Mouse (Mus musculus) heart, embryonic 16.5 days (tissue): ENCODE results near the gene Baiap3. TPM values are rescaled to one million over a fixed set of nuclear protein-coding genes. Genes with fewer than 3 reads are reported as not detected.

Experiments
- ATAC-seq: fragments of 200-750 bp; cut with Nextera tagmentation; replicated peaks from 2 replicates; pipeline ENCODE4 v1.8.0; 2017; ENCODE audit warnings: moderate number of reproducible peaks; ENCODE audit not compliant: insufficient read depth, low FRiP score; ENCODE audit errors: extremely low read depth
- H3K27ac ChIP-seq: fragments of 300-500 bp; sonication (generic); 2 replicates; pipeline ENCODE4 v1.5.1; 2014; ENCODE audit warnings: mild to moderate bottlenecking, low read length, control low read depth, moderate library complexity
- H3K27me3 ChIP-seq: fragments of 300-500 bp; sonication (generic); 2 replicates; pipeline ENCODE4 v1.6.1; 2014; ENCODE audit warnings: low read length, mixed read lengths; ENCODE audit not compliant: control insufficient read depth, insufficient read depth
- H3K36me3 ChIP-seq: fragments of 300-500 bp; sonication (generic); 2 replicates; pipeline ENCODE4 v1.6.1; 2014; ENCODE audit not compliant: control insufficient read depth, insufficient read depth
- H3K4me1 ChIP-seq: fragments of 300-500 bp; sonication (generic); 2 replicates; pipeline ENCODE4 v1.6.1; 2014; ENCODE audit warnings: low read length, mixed read lengths; ENCODE audit not compliant: control insufficient read depth, insufficient read depth
- H3K4me2 ChIP-seq: fragments of 300-500 bp; sonication (generic); 2 replicates; pipeline ENCODE4 v1.6.1; 2014; ENCODE audit warnings: low read depth, mild to moderate bottlenecking, control low read depth, low read length
- H3K4me3 ChIP-seq: fragments of 300-500 bp; sonication (generic); 2 replicates; pipeline ENCODE4 v1.5.1; 2014; ENCODE audit warnings: mild to moderate bottlenecking, control low read depth, low read length
- H3K9ac ChIP-seq: fragments of 300-500 bp; sonication (generic); 2 replicates; pipeline ENCODE4 v1.6.1; 2014; ENCODE audit warnings: low read length, control low read depth
- H3K9me3 ChIP-seq: fragments of 300-500 bp; sonication (generic); replicated peaks from 2 replicates; pipeline ENCODE4 v1.6.1; 2016; ENCODE audit warnings: low read length; ENCODE audit not compliant: control insufficient read depth
- WGBS: fragments of 180-500 bp; shearing (Covaris S2); extraction: QIAGEN DNeasy Blood & Tissue Kit; methylation state at CpG from one replicate; pipeline ENCODE4 v1.1.7; 2014; 5-methylcytosine and 5-hydroxymethylcytosine counted together
- polyA plus RNA-seq: library from polyadenylated mRNA; unstranded; fragments of >200 nt; fragmentation: Nextera tagmentation; extraction: Ambion mirVana; gene quantifications from 2 replicates; pipeline ENCODE4 v1.2.1, GENCODE M21; 2015

Baiap3 gene
- polyA plus RNA-seq, 1 experiment from 2014 or later = 2.5 TPM

DNA sequence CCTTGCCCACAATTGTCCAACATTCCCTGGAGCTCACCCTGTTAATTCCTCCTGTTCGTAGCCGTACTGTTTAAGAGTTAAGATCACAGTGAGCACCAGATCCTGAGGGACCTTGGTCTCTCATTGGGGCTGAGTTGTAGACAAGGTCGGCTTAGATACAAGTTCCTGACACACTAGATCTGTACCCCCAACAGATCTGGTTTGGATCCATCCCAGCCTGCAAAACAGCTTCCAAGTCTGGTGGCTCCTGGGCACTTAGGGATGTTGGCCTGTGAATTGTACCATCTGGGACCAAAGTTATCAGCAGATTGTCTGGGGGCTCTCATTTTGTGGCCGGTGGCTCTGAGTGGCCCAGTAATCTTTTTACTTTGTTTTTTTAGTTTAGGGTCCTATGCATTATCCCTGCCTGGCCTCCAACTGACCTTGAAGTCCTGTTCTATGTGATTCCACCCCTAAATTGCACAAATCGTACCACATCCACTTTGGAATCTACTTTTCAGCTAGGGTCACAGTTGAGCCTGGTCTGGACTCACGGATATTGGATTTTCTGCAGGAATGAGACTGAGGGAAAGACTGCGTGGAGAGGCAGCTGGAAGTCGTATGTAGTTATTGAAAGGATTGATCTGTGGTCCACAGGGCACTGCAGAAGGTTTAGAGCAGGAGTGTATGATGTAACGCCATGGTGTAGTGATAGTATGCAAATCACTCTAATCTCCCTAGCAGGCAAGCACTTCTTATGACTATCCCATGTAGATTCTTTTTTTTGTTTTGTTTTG is 18.6 kb upstream of the Baiap3 start, which contains the start of gene Ube2i:
Gene Ube2i, minus strand, starts transcription at position 52 of the 776 bp plus-strand sequence.
- no peaks in the 10 kb centered on the region for H3K36me3 ChIP-seq
- peak within 1 kb of the TSS; percentile 60 for H3K4me2 ChIP-seq
- peak within 1 kb of the TSS; percentile 93 for H3K4me3 ChIP-seq
- no peak for ATAC-seq
- peak within 1 kb of the TSS; percentile 99 for H3K9ac ChIP-seq
- H3K4me1 ChIP-seq = peaks cover 28% of the 10 kb centered on the region
- 79% methylated on average over 9 of the region's 9 CpGs for WGBS
- H3K9me3 ChIP-seq = no peaks in the 10 kb centered on the region
- peak within 1 kb of the TSS; percentile 94 for H3K27ac ChIP-seq
- H3K27me3 ChIP-seq = no peaks in the 10 kb centered on the region

DNA sequence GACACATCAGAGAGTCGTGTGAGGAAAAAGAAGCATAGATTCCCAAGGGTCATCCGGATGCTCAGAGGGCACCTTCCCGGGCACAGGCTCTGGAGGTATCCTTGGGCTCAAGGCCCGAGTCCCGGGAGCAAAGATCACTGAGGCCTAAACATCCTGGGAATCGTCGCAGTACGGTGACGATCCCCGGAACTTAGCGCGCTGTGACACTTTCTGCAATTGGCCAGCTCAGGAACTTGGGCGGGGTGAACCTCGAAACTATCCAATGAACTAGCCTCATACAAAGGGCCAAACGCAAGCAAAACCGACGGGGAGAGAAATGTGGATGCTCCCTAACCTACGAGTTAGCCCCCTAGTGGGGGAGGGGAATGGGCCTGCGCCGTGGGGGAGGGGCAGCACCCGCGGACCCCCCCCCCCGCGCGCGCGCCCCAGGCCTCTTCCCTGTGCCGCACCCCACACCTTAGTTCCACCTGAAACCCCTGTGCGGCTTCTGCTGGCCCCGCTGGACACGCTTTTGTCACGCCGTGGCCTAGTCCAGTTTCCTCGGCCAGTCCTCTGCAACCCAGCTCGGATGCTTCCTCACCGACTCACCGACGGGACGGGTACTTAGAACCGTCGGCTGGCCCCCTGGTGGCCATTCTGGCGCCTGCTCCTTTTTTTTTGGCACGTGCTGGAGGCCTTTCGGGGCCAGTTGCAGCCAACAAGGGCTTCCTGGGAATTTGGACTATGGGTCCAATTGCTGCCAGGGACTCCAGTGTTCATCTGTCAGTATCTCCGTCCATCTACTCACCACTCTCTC is 17.7 kb upstream of the Baiap3 start:
- H3K9me3 ChIP-seq = no peaks in the 10 kb centered on the region
- H3K27me3 ChIP-seq = no peaks in the 10 kb centered on the region
- H3K36me3 ChIP-seq = peaks cover under 1% of the 10 kb centered on the region
- peak overlapping the region; percentile 93 for H3K4me3 ChIP-seq
- H3K27ac ChIP-seq = peak overlapping the region; percentile 94
- peaks cover 29% of the 10 kb centered on the region for H3K4me1 ChIP-seq
- peak overlapping the region; percentile 60 for H3K4me2 ChIP-seq
- H3K9ac ChIP-seq = peak overlapping the region; percentile 99
- under 1% methylated on average over 38 of the region's 45 CpGs for WGBS
- ATAC-seq = peak; percentile 87

DNA sequence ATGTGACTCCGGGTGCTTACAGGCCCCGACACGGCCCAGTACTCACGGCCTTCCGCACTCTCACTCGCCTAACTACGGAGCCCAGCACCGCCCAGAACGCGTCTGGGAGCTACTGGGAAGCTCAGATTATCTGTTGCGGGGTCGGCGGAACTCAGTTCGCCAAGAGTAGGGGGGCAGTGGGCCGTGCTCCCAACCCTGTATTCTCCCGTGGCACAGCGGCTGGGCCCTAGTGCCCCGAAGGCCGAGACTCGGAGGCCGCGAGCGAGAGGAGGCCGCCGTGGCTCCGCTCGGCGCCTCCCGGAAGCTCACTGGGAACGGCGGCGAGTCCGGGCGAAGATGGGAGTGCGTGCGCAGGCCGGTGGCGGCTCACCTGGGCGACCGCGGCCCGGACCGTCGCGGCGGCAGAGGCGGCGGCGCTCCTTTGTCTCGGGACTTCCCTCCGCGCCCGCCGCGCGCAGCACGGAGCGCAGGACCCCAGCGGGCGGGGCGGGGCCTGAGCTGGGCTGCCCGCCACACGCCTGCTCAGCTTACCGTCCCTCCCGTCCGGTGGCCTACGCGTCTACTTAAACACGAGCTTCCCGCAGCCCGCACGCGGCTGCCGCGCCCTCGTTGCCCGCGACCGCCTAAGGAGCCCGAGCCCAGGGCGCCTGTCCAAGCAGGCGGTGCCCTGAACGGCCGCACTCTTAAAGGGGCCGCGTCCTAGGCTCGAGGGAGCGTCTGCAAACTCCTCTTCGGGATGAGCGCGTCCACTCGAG is 17.0 kb upstream of the Baiap3 start:
- peak overlapping the region; percentile 82 for H3K4me2 ChIP-seq
- peak; percentile 87 for ATAC-seq
- peak overlapping the region; percentile 94 for H3K27ac ChIP-seq
- no peaks in the 10 kb centered on the region for H3K9me3 ChIP-seq
- peak overlapping the region; percentile 93 for H3K4me3 ChIP-seq
- H3K9ac ChIP-seq = peak overlapping the region; percentile 99
- under 1% methylated on average over 80 of the region's 92 CpGs for WGBS
- peaks cover 29% of the 10 kb centered on the region for H3K4me1 ChIP-seq
- peaks cover 9% of the 10 kb centered on the region for H3K36me3 ChIP-seq
- no peaks in the 10 kb centered on the region for H3K27me3 ChIP-seq

DNA sequence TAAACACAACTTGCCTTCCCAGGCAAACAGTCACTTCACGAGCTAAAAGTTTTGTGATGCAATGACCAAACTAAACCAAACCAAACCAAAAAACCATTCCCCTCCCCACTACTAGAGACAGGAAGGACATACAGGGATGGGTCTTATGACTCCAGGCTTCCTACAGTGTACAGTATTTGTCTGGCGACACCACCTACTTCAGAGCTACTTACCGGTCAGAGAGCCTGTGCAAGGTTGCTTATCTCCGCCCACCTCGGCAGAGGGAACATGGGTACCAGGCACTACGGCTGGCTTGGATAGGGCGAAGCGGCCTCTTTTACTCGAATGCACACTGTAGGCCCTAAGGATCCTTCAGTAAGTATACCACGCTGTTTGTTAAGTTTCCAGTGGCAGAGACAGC is 16.2 kb upstream of the Baiap3 start:
- H3K4me2 ChIP-seq = peak overlapping the region; percentile 82
- no peaks in the 10 kb centered on the region for H3K9me3 ChIP-seq
- ATAC-seq = no peak
- peaks cover 29% of the 10 kb centered on the region for H3K4me1 ChIP-seq
- H3K27ac ChIP-seq = peak overlapping the region; percentile 94
- 0% methylated on average over 10 of the region's 10 CpGs for WGBS
- peaks cover 17% of the 10 kb centered on the region for H3K36me3 ChIP-seq
- peak overlapping the region; percentile 93 for H3K4me3 ChIP-seq
- peak overlapping the region; percentile 99 for H3K9ac ChIP-seq
- H3K27me3 ChIP-seq = no peaks in the 10 kb centered on the region

DNA sequence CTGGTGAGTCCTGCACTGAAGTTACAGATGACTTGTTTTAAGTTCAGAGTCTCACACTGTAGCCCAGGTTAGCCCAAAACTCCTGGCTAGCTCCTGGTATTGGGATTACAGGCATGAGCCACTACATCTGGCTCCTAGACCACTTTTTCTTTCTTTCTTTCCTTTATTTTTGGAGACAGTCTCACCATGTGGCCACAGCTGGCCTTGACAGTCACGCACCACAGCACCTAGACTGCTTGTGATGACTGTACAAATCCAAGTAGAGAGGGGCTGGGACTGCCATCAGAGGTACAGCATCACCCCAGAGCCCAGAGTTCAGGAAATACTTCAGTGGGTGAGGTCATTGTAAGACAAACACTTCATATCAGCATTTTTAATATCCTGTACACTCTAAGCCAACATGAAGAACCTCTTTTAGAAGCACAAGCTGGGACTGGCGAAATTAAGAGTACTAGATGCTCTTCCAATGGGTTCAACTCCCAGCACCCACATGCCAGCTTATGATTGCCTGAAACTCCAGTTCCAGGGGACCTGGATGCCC is 14.7 kb upstream of the Baiap3 start:
- no peak for ATAC-seq
- no peak overlapping the region for H3K27ac ChIP-seq
- H3K9ac ChIP-seq = no peak overlapping the region

DNA sequence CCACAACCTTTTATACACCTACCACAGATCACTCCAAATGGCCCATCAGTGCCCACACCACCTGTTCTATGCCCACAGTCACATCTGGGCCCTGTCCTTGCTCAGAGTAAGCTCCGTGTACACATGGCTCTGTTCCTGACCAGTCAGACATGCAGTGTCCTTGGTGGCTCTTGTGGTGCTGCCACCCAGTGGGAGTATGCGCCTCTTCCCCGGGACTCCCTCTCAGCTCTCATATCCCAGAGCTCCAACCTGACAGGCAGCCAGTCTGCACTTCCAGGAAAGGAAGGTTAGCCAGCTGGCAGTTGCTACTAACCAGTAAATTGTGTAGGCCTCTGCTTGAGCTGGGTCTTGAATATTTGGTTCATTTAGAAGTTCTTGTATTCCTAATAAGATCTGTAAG is 8.3 kb upstream of the Baiap3 start:
- H3K27me3 ChIP-seq = no peaks in the 10 kb centered on the region
- no peak; the same call in 1 of the 2 replicates for ATAC-seq
- peaks cover 69% of the 10 kb centered on the region for H3K36me3 ChIP-seq
- H3K27ac ChIP-seq = no peak overlapping the region
- H3K4me1 ChIP-seq = no peaks in the 10 kb centered on the region
- H3K9ac ChIP-seq = no peak overlapping the region
- no peak overlapping the region for H3K4me3 ChIP-seq
- 57% methylated on average over 3 of the region's 3 CpGs for WGBS
- H3K4me2 ChIP-seq = no peak overlapping the region
- H3K9me3 ChIP-seq = no peaks in the 10 kb centered on the region

More for the DNA sequence above, 14.7 kb upstream of the Baiap3 start:
- H3K4me2 ChIP-seq = peak overlapping the region; percentile 82
- peak overlapping the region; percentile 93; the same call in 1 of the 2 replicates for H3K4me3 ChIP-seq
- no peaks in the 10 kb centered on the region for H3K27me3 ChIP-seq
- H3K4me1 ChIP-seq = peaks cover 29% of the 10 kb centered on the region
- H3K36me3 ChIP-seq = peaks cover 28% of the 10 kb centered on the region
- no peaks in the 10 kb centered on the region for H3K9me3 ChIP-seq
- 52% methylated on average over 2 of the region's 2 CpGs for whole genome bisulfite sequencing

DNA sequence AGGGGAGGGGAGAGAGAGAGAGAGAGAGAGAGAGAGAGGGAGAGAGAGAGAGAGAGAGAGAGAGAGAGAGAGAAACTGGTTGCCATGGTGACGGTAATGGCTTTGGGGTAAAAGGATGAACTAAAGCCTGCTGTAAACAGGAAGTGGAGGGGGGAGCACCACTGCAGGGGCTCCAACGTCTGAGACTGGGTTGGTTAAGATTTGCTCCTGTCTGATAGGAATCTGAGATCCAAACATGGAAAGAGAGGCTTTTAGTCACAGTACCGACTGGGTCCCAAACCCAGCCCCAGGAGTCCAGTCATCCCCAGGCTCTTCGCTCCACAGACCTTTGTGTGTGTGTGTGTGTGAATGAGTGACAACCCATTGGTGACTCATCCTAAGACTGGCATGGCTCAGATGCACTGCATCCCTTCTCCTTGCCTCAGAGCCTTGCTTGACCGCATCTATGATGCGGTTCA is 1.7 kb upstream of the Baiap3 start:
- ATAC-seq = no peak
- no peak overlapping the region for H3K27ac ChIP-seq
- peaks cover 24% of the 10 kb centered on the region for H3K27me3 ChIP-seq
- H3K9ac ChIP-seq = no peak overlapping the region
- H3K36me3 ChIP-seq = peaks cover 19% of the 10 kb centered on the region
- no peaks in the 10 kb centered on the region for H3K9me3 ChIP-seq
- H3K4me1 ChIP-seq = peaks cover 8% of the 10 kb centered on the region
- WGBS = 53% methylated on average over 6 of the region's 6 CpGs
- no peak overlapping the region for H3K4me2 ChIP-seq
- no peak overlapping the region for H3K4me3 ChIP-seq

DNA sequence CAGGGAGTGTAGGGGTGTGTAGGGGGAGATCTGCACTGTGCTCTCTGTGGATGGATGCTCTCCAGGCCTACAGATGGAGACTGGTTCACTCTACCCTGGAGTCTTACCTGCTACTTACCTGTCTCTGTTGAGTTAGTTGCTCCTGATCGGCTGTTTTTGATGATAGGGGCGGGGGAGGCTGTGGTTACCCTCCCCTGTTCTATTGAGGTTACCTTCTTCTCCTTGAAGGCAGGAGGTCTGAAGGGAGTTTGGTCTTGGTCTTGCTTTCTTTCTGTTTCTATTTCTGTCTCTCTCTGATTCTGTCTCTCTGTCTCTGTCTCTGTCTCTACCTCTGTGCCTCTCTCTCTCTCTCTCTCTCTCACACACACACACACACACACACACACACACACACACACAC is 1.1 kb downstream of the Baiap3 start:
- ATAC-seq = no peak
- H3K9me3 ChIP-seq = no peaks in the 10 kb centered on the region

More for the DNA sequence above, 1.1 kb downstream of the Baiap3 start:
- H3K27me3 ChIP-seq = peaks cover 29% of the 10 kb centered on the region
- no peak overlapping the region for H3K27ac ChIP-seq
- H3K9ac ChIP-seq = no peak overlapping the region
- no peak overlapping the region for H3K4me3 ChIP-seq
- peak overlapping the region; percentile 68; the same call in 1 of the 2 replicates for H3K4me2 ChIP-seq
- H3K4me1 ChIP-seq = peaks cover 8% of the 10 kb centered on the region
- 55% methylated on average over 2 of the region's 2 CpGs for WGBS
- H3K36me3 ChIP-seq = peaks cover 11% of the 10 kb centered on the region; the same call in 1 of the 2 replicates
